Mouse (Mus musculus) adrenal gland, adult 8-10 months (tissue): ENCODE results near the gene Stk16. TPM values are rescaled to one million over a fixed set of nuclear protein-coding genes. Genes with fewer than 3 reads are reported as not detected.

Experiments
- DNase-seq: peaks from one replicate; pipeline ENCODE4 v3.0.0; 2022
- total RNA-seq, 4 experiments: library from RNA; stranded (reverse); gene quantifications; 2 replicates each; pipeline ENCODE4 v1.2.4; 2022

Stk16 gene
- 100 to 1,000 TPM; 102 to 131 (median 120) TPM for total RNA-seq

- DNase-seq = peak; percentile 95
These were observed at the start of gene Stk16, which contains the start of gene Glb1l for GRCm38 (mm10) chr1:75210136-75211087. Gene Stk16, plus strand, starts transcription at chr1:75210838. Gene Glb1l, minus strand, starts transcription at chr1:75210813.

DNA sequence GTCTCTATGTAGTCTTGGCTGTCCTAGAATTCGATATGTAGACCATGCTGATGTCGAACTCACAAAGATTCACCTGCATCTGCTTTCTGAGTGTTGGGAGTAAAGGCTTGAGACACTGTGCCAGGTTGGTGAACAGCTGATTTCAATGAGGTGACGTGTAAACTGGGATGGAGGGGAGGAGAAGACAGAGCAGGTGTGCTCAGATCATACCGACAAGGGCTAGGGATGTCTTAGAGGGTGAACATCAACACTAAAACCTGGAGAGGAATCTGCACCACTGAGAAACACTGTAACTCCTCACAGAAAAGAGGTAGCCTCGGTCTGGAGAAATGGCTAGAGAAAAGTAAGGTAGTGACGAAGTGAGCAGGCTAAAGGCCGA lies 42.6 kb upstream of the Stk16 start:
- DNase-seq = no peak

- peak; percentile 96 for DNase-seq
These were observed 41.9 kb upstream of the Stk16 start, which contains the start of gene Zfand2b for GRCm38 (mm10) chr1:75168472-75169464. Gene Zfand2b, plus strand, starts transcription at chr1:75168646.

DNA sequence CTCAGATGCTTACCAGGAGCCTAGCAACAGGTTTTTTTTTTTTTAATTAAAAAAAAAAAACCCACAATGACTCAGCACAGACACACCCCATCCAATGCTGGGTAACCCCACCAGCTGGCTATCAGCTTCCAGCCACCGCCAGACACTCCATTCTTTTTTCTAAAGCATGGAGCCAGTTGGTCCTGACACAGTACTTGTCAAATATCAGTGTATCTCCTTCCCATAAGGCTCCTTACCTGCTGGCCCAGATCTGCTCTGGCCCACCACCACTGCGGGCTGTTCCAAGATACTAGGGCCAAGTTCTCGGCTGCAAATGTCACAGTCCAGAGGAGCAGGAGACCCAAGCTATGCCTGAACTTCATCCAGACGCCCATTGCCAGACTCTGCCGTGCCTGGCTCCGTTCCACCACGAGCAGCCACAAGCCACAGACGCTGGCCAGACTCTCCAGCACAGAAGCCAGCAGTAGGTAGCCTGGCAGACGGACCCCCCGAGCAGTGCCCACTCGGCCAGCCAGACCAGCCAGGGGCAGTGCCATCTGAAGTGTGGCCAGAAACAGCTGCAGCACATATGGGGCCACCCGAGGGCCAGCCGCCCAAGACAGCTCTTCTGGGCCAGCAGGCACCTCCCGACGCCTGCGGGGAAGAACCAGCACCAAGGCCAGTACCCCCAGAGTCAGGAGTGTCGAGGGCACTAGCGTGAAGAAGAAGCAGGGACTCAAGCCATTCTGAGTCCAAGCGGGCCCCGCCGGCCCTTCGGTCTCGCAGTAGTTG lies 31.1 kb upstream of the Stk16 start:
- DNase-seq = no peak

DNA sequence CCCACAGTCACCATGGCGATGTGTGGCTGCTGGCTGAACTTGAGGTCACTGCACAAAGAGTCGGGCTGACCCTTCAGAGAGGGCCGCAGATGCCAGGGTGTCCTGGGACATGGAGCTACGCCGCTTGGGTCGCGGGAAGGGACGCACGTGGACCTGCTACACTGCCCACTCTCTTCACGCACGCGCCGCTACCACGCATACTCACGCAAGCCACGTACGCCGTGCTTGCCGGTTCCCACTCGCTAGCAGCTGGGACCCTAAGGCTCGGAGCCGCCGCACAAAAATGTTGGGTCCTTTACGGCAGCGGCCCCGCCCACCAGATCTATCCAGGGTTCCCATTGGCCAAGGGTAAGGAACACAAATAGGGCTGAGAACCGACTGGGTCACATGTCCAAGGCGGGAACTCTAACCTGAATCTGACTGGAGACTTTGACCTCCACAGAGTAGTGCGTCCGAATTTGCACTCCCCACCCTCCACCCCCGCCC lies 30.5 kb upstream of the Stk16 start, which contains the start of gene Abcb6:
Abcb6 (minus strand) TSS at position 288 of the 486 bp plus-strand sequence.
- peak; percentile 85 for DNase-seq

- DNase-seq = no peak
These were observed 29.9 kb upstream of the Stk16 start for GRCm38 (mm10) chr1:75180741-75181140.

GRCm38 (mm10) chr1:75181377-75181870 lies 29.2 kb upstream of the Stk16 start:
- no peak for DNase-seq

DNA sequence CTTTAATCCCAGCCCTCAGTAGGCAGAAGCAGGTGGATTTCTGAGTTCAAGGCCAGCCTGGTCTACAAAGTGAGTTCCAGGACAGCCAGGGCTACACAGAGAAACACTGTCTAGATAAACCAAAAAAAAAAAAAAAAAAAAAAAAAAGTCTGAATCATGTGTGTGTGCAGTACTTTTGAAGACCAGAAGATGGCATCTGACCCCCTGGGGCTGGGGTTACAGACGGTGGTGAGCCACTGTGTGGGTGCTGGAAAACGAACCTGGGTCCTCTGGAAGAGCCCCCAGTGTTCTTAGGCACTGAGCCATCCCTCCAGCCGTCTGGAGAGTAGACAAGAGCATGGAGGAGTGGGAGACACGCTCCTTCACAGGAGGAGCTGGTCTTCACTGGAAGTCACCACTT lies 28.5 kb upstream of the Stk16 start:
- DNase-seq = no peak

- DNase-seq = no peak
These were observed 25.1 kb upstream of the Stk16 start for GRCm38 (mm10) chr1:75185495-75185894.

DNA sequence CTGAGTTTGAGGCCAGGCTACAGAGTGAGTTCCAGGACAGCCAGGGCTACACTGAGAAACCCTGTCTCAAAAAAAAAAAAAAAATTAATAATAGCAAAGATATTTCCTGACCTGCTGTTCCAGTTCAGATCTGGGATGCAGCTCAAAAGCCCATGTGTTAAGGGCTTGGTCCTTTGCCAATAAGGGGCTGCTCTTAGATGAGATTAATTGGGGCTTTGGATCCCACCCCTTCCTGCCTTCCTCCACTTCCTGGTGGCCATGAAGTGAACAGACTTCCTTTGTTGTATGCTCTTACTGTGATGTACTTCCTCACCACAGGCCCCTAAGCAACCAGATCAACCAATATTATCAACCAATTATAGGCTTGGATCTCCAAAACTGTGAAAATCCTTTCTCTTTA lies 23.5 kb upstream of the Stk16 start:
- DNase-seq = no peak

DNA sequence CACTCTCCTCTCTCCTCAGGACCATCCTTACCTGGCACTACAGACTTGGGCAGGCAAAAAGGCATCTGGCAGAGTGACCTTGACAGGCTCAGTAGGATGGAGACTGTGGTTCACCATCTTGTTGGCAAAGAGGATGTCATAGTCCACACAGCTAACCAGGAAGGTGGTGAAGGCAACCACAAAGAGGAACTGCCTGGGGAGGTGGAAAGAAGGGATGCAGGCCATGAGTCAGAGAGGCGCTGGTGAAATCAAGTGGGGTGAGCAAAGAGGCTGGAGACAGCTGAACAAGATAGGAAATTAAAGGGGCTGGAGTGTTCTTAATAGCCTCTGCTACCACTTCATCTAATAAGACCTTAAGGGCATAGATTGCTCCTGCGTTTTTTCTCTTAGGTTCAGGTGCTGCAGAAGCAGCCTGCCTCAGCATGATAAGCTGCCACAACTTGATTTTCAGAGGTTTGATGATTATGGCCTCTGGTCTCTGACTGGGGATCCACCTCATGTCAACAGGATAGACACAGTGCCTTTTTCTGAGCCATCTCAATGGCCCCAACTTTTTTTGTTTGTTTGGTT lies 22.6 kb upstream of the Stk16 start:
- DNase-seq = no peak

DNA sequence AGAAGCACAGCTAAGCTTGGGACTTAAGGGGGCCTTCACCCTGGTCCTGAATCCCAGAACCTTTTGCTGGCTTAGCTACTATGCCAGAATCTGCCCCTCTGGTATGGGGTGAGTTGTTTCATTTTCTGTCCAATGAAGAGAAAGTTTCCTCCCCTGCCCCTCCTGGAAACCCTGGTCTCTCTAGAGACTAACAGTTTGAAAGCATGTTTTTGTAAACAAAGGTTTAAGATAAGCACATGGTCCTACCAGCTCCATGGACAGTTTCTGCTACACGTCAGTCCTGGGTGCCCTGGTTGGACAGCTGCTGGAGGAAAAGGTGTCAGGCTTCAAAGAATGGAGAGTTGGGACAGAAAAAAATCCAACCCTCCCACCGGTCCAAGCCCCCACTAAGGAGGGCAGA lies 20.1 kb upstream of the Stk16 start:
- no peak for DNase-seq

DNA sequence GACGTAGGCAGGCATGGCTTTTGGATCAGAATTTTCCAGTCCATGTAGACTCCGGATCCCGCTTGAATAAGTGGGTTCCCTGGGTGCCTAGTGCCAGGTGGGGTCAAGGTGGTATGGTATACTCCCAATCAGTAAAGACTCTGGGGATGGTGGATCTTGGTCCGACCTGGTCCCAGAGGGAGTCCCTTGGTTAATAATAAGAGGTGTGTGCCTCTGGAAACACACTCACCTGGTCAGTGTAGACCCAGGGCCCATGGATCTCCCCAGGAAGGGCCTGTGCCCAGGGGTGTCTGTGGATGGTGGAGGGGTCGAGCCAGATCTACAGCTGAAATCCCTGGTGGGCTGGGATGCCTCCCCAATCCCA lies 19.4 kb upstream of the Stk16 start:
- DNase-seq = no peak

DNA sequence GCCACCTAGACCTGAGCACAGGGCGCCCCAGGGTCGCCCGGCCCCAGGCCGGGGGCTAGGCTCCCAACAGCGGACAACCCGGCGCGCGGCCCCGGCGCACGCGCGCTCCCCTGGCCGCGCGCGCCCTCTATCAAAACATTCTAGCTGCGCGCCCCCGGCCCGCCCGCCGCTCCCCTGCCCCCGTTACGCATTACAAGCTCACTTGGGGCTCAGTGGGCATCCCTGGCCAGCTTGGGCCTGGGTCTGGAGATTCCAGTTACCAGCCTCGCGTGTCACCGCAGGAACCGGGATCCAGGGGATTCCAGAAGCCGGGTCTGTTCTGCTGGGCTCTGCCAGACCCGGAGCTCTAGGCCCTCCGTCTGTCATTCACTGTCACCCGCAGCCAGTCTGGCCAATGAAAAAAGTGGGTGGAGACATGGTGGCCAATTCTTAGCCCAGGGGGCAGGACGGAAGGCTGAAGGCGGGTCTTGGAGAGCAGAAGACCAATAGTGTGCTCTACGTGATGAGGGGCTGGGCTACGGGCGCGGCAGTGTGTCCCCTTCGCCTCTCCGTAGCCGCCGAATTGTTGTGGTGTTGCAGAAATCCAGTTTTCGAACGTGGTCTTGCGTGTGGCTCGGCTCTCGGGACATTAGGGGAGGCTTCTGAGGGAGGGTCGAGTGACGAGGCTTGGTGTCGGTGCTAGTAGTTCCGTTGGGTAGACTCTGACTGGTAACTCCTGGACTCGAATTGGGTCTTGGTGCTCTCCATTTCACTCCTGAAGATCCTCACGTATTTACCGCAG lies 18.8 kb upstream of the Stk16 start, which contains the start of the genes Ankzf1 and Atg9a:
Ankzf1 (plus strand) TSS at position 530 of the 781 bp plus-strand sequence.
Atg9a (minus strand) TSS at position 575 of the 781 bp plus-strand sequence.
- DNase-seq = peak; percentile 98

DNA sequence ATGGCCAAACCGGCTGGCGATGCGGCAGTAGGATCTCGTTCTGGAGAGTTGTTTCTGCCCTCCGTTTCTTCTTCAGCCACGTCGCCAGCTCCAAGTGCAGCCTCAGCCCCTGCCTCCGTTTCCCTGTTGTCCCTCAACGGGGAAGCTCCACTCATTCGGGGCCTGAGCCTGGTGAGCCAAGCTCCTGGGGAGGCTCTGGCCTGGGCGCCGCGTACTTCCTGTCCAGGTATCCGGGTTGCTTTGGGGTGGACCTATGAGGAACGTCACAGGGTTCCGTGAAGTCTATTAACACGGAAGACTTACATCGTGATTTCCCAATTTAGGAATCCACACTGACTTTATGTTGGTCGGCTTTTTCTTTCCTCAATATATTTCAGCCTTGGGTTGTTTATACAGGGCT lies 18.2 kb upstream of the Stk16 start:
- DNase-seq = peak; percentile 41

DNA sequence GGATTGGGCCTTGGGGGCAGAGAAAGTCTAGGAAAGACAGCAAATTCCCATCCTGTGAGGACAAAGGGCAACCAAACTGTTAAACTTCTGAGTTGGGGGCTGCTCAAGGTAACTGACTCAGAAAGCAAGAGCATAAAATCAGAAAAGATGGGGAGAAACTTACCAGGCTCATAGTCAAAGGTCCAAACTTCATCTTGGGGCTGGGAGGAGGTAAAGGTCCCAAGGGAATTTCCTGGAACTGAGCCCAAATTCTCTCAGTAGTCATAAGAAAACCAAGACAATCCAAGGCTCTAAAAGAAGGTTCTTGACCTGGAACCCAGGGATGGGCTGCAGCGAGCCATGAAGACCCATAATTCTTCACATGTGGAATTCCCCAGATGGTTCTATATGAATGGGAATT lies 9.4 kb upstream of the Stk16 start:
- no peak for DNase-seq

GRCm38 (mm10) chr1:75208967-75209678 lies 1.5 kb upstream of the Stk16 start:
- DNase-seq = peak; percentile 34

GRCm38 (mm10) chr1:75211141-75211708 lies 587 bp downstream of the Stk16 start:
- no peak for DNase-seq

- DNase-seq = no peak
These were observed 1.9 kb downstream of the Stk16 start for GRCm38 (mm10) chr1:75212542-75212941.
